Mouse (Mus musculus) testis, adult 2 months (tissue): Measurements from ENCODE around the gene Cfap54.

ENCODE experiments used
- CTCF ChIP-seq: fragments of 200-500 bp; IDR thresholded peaks from 2 replicates; pipeline ENCODE4 v1.5.1; 2012; ENCODE audit warnings: low read depth, mild to moderate bottlenecking, inconsistent platforms, low read length, moderate library complexity; ENCODE audit not compliant: control insufficient read depth, insufficient read depth, insufficient replicate concordance
- POLR2A ChIP-seq: fragments of 200-500 bp; IDR thresholded peaks from 2 replicates; pipeline ENCODE4 v1.6.1; 2012; ENCODE audit warnings: low read depth, mild to moderate bottlenecking, inconsistent platforms, low read length, moderate library complexity; ENCODE audit not compliant: control insufficient read depth

GRCm38 (mm10) chr10:93053315-93053714 lies 28.1 kb downstream of the Cfap54 start:
- TF ChIP-seq CTCF: no peak
- no peak for TF ChIP-seq POLR2A
